Mouse (Mus musculus): ENCODE measurements around the gene Mrps5. TPM values are rescaled to one million over a fixed set of nuclear protein-coding genes. Genes with fewer than 3 reads are reported as not detected.

The Mrps5 gene
- 87.0 and 90.2 TPM in 2 replicates for polyA plus RNA-seq (2015; fragmentation: Nextera tagmentation; extraction: Ambion mirVana)

DNA sequence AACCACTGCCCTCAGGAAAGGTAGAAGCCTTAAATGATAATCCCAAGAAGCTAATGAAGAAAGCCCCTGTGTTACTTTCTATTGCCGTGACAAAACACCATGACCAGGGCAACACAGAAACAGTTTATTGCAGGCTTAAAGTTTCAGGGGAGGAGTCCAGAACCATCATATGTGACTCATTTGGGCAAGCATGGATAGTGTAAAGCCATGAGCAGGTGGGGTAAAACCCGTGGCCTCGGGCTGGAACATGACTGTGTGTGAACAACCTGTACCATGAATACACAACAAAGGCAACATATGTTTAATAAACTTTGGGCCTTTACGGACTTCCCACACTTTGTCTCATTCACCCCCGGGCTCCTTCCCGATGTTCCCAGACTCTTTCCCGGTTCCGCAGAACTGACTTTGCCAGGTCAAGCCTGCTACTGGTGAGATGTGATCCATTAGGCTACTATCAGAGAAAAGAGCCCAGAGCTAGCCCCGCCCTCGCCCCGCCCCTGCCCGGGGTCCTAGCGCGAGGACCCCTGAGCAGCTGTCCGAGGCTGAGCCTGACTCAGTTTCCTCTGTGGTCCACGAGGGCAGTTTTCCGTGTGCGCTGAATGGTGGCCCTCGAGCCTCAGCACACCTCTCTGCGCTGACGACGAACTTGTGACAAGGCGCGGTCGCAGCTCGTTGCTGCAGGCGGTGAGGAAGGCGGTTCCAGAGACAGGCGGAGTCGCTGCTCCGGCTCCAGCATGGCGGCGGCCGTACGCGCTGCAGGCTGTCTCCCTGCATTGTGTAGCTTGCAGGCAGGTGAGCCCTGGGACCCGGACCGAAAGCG is at the start of gene Mrps5, which contains the start of gene Zfp661:
Gene Mrps5 (plus strand): TSS at position 529 of the 820 bp plus-strand sequence.
Gene Zfp661 (minus strand): TSS at position 401 of the 820 bp plus-strand sequence.
- peak; percentile 13; the same call in 1 of the 2 replicates for TF ChIP-seq CTCF (IDR thresholded peaks at IDR 0.05; ENCODE audit: low read depth)
- TF ChIP-seq EP300 (optimal IDR thresholded peaks at IDR 0.05) = peak; percentile 96
- H3K27ac ChIP-seq (replicated peaks) = peak within 1 kb of the TSS; percentile 93
- H3K27me3 ChIP-seq (ENCODE audit: control insufficient read depth, insufficient read depth, low read length) = no peaks in the 10 kb centered on the region
- H3K9me3 ChIP-seq (ENCODE audit: control insufficient read depth, low read length) = no peaks in the 10 kb centered on the region
- peak within 1 kb of the TSS; percentile 82 for H3K4me2 ChIP-seq (replicated peaks; ENCODE audit: low read depth)
- peak; percentile 85 for ATAC-seq (ENCODE audit: low FRiP score, low TSS enrichment)
- peak within 1 kb of the TSS; percentile 94 for H3K4me3 ChIP-seq (ENCODE audit: low read depth, low read length)
- DNase-seq (ENCODE audit: low spot score) = peak; percentile 92
- H3K4me1 ChIP-seq (replicated peaks; ENCODE audit: control insufficient read depth, insufficient read depth) = no peaks in the 10 kb centered on the region
- H3K9ac ChIP-seq (ENCODE audit: low read length) = peak within 1 kb of the TSS; percentile 89
- 4% methylated on average over 34 of the region's 39 CpGs for WGBS
- H3K36me3 ChIP-seq (ENCODE audit: control insufficient read depth, insufficient read depth, low read length) = no peaks in the 10 kb centered on the region

DNA sequence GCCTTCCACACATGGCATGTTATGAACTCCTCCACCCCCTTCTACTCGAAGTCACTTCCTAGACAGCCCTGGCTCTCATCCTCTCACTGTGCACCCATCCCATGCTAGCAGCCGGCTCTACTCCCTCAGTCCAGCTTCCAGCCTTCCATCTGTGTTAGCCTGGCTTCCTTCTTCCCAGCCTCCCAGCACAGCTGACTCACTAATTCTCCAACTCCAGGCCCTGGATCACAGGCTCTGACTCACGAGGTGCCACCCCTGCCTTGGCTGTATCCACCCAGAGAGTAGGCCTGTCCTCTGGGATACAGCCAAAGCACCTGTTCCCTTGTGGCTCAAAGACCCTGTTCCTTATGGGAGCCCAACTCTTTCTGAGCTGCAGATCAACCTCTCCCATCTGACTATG is 49.5 kb upstream of the Mrps5 start:
- Histone ChIP-seq H3K4me2 (replicated peaks; ENCODE audit: low read depth) (no peak overlapping the region), H3K4me3 (ENCODE audit: low read depth, low read length) (no peak overlapping the region), H3K27ac (replicated peaks) (no peak overlapping the region), H3K4me1 (replicated peaks; ENCODE audit: control insufficient read depth, insufficient read depth) (no peaks in the 10 kb centered on the region), H3K36me3 (ENCODE audit: control insufficient read depth, insufficient read depth, low read length) (no peaks in the 10 kb centered on the region), H3K27me3 (ENCODE audit: control insufficient read depth, insufficient read depth, low read length) (no peaks in the 10 kb centered on the region), H3K9me3 (ENCODE audit: control insufficient read depth, low read length) (no peaks in the 10 kb centered on the region), H3K9ac (ENCODE audit: low read length) (no peak overlapping the region)
- no peak for DNase-seq (ENCODE audit: low spot score)
- TF ChIP-seq EP300 (optimal IDR thresholded peaks at IDR 0.05) (no peak), CTCF (IDR thresholded peaks at IDR 0.05; ENCODE audit: low read depth) (no peak)
- ATAC-seq (ENCODE audit: low FRiP score, low TSS enrichment) = peak; percentile 63
- WGBS = 45% methylated on average over 3 of the region's 3 CpGs

DNA sequence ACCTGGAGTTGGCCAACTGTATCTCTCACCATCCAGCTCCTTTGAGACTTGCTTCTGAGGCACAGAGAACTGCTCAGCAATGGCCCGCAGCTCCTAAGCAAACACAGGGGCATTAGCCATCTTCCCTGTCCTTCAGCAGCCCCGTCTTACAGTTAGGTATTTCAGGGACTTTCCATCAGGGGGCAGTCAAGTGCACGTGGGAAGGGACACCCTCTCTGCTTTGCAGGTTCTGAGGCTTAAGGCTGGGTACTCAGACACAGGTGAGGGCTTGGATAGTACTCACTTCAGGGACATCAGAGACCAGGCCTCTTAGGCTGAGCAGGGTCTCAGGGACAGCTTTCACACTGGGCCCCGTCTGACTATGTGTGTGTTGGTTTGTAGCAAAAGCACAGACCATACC is 47.5 kb upstream of the Mrps5 start:
- no peaks in the 10 kb centered on the region for H3K4me1 ChIP-seq (replicated peaks; ENCODE audit: control insufficient read depth, insufficient read depth)
- no peaks in the 10 kb centered on the region for H3K27me3 ChIP-seq (ENCODE audit: control insufficient read depth, insufficient read depth, low read length)
- H3K27ac ChIP-seq (replicated peaks) = no peak overlapping the region
- H3K4me2 ChIP-seq (replicated peaks; ENCODE audit: low read depth) = peak overlapping the region; percentile 52; the same call in 1 of the 2 replicates
- no peak overlapping the region for H3K9ac ChIP-seq (ENCODE audit: low read length)
- no peak for ATAC-seq (ENCODE audit: low FRiP score, low TSS enrichment)
- WGBS = 33% methylated on average over 4 of the region's 4 CpGs
- TF ChIP-seq EP300 (optimal IDR thresholded peaks at IDR 0.05) (no peak), CTCF (IDR thresholded peaks at IDR 0.05; ENCODE audit: low read depth) (peak; percentile 71)
- no peaks in the 10 kb centered on the region for H3K36me3 ChIP-seq (ENCODE audit: control insufficient read depth, insufficient read depth, low read length)
- no peaks in the 10 kb centered on the region for H3K9me3 ChIP-seq (ENCODE audit: control insufficient read depth, low read length)
- peak; percentile 39 for DNase-seq (ENCODE audit: low spot score)
- H3K4me3 ChIP-seq (ENCODE audit: low read depth, low read length) = no peak overlapping the region

DNA sequence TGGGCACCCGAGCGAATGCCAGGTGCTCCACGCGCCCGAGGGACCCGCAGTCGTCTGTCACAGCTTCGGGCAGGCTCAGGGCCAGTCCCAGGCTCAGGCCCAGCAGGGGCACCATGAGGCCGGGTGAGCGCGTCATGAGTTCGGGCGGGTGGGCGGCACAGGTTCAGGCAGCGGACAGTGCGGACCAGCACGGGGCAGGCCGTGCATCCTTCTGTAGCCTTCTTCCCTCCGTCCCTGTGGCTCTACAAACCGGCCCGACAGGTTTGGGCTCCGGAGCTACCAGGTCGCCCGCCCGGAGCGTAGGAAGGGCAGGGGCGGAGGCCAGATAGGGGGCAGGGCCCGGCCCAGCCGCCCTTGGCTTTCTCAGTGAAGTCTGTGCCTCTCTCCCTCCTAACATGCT is 45.8 kb upstream of the Mrps5 start, which contains the start of gene Prom2:
Gene Prom2 (minus strand): TSS at position 283 of the 400 bp plus-strand sequence.
- Histone ChIP-seq H3K9me3 (ENCODE audit: control insufficient read depth, low read length) (no peaks in the 10 kb centered on the region), H3K4me3 (ENCODE audit: low read depth, low read length) (peak within 1 kb of the TSS; percentile 32), H3K27me3 (ENCODE audit: control insufficient read depth, insufficient read depth, low read length) (no peaks in the 10 kb centered on the region), H3K4me1 (replicated peaks; ENCODE audit: control insufficient read depth, insufficient read depth) (no peaks in the 10 kb centered on the region), H3K9ac (ENCODE audit: low read length) (peak within 1 kb of the TSS; percentile 50), H3K4me2 (replicated peaks; ENCODE audit: low read depth) (peak within 1 kb of the TSS; percentile 52), H3K36me3 (ENCODE audit: control insufficient read depth, insufficient read depth, low read length) (no peaks in the 10 kb centered on the region), H3K27ac (replicated peaks) (no peak within 1 kb of the TSS)
- 1% methylated on average over 29 of the region's 29 CpGs for WGBS
- DNase-seq (ENCODE audit: low spot score) (peak; percentile 87), ATAC-seq (ENCODE audit: low FRiP score, low TSS enrichment) (peak; percentile 83)
- TF ChIP-seq CTCF (IDR thresholded peaks at IDR 0.05; ENCODE audit: low read depth) = no peak
- peak; percentile 60 for TF ChIP-seq EP300 (optimal IDR thresholded peaks at IDR 0.05)

DNA sequence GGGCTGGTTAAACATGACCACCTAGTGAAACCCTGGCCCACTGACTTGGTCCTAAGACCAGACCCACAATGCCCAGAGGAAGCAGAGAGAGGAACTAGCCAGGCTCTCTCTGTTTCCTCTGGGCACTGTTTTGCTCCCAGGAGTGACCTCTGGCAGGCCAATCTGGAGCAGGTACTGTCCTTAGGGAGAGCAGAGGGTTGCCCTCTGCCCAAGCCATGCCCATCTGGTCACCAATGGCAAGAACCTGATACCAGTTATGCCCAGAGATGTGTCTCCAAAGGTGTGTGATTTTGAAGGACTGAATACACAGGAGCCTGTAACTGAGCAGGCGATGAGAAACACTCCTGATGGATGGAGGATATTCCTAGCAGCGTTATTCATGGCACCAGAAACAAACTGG is 45.3 kb upstream of the Mrps5 start:
- Histone ChIP-seq H3K9ac (ENCODE audit: low read length) (no peak overlapping the region), H3K4me1 (replicated peaks; ENCODE audit: control insufficient read depth, insufficient read depth) (no peaks in the 10 kb centered on the region), H3K9me3 (ENCODE audit: control insufficient read depth, low read length) (no peaks in the 10 kb centered on the region), H3K27ac (replicated peaks) (no peak overlapping the region), H3K36me3 (ENCODE audit: control insufficient read depth, insufficient read depth, low read length) (no peaks in the 10 kb centered on the region), H3K4me2 (replicated peaks; ENCODE audit: low read depth) (no peak overlapping the region), H3K4me3 (ENCODE audit: low read depth, low read length) (no peak overlapping the region), H3K27me3 (ENCODE audit: control insufficient read depth, insufficient read depth, low read length) (no peaks in the 10 kb centered on the region)
- WGBS = 81% methylated on average over 2 of the region's 2 CpGs
- TF ChIP-seq EP300 (optimal IDR thresholded peaks at IDR 0.05) (no peak), CTCF (IDR thresholded peaks at IDR 0.05; ENCODE audit: low read depth) (no peak)
- ATAC-seq (ENCODE audit: low FRiP score, low TSS enrichment) = no peak
- no peak for DNase-seq (ENCODE audit: low spot score)
